ENCODE assay signal across 8 mouse cellular contexts in genomic region chr3:90294064-90294440, GRCm38 (mm10). TPM values are rescaled to one million over a fixed set of nuclear protein-coding genes. Genes with fewer than 3 reads are reported as not detected.
DNase-seq lines count a peak whose midpoint lies in the region; ATAC-seq and TF ChIP-seq lines count a peak whose summit lies in the region.

No protein-coding gene starts in this region.

- peak overlapping the region; percentile 14 for H3K27ac ChIP-seq in ES-Bruce4 (ENCODE audit: insufficient read depth, low read length)
- peak overlapping the region; percentile 68 for H3K27ac ChIP-seq in embryonic fibroblast, embryonic 13.5 days (ENCODE audit: insufficient read depth, low read length)
- H3K27ac ChIP-seq in kidney, postnatal 0 days, result peak overlapping the region; percentile 95
- H3K27ac ChIP-seq in neural tube, embryonic 14.5 days (ENCODE audit: low read depth, low read length), result no peak overlapping the region

- no peaks in the 10 kb centered on the region for H3K27me3 ChIP-seq in ES-Bruce4 (ENCODE audit: control insufficient read depth, insufficient read depth, low read length, poor library complexity, severe bottlenecking)
- no peaks in the 10 kb centered on the region for H3K27me3 ChIP-seq in kidney, postnatal 0 days (ENCODE audit: insufficient read depth, low read length)
- no peaks in the 10 kb centered on the region for H3K27me3 ChIP-seq in neural tube, embryonic 14.5 days (ENCODE audit: control insufficient read depth, insufficient read depth, low read length)

- peaks cover 4% of the 10 kb centered on the region; the same call in 1 of the 2 replicates for H3K36me3 ChIP-seq in ES-Bruce4 (ENCODE audit: control insufficient read depth, insufficient read depth, low read length, poor library complexity, severe bottlenecking)
- no peaks in the 10 kb centered on the region for H3K36me3 ChIP-seq in kidney, postnatal 0 days (ENCODE audit: insufficient read depth, low read length)
- no peaks in the 10 kb centered on the region for H3K36me3 ChIP-seq in neural tube, embryonic 14.5 days (ENCODE audit: control insufficient read depth, insufficient read depth, low read length)

- TF ChIP-seq EP300 in ES-Bruce4 (IDR thresholded peaks at IDR 0.05; ENCODE audit: insufficient read depth, low read depth, low read length), result no peak

- no peaks in the 10 kb centered on the region for H3K9me3 ChIP-seq in ES-Bruce4 (replicated peaks; ENCODE audit: control insufficient read depth, insufficient read depth, low read length, poor library complexity, severe bottlenecking)
- no peaks in the 10 kb centered on the region for H3K9me3 ChIP-seq in kidney, postnatal 0 days (replicated peaks; ENCODE audit: low read length)
- H3K9me3 ChIP-seq in neural tube, embryonic 14.5 days (ENCODE audit: control insufficient read depth, low read length), result no peaks in the 10 kb centered on the region

- H3K4me1 ChIP-seq in ES-Bruce4 (ENCODE audit: control insufficient read depth, insufficient read depth, low read length), result no peaks in the 10 kb centered on the region
- H3K4me1 ChIP-seq in embryonic fibroblast, embryonic 13.5 days (ENCODE audit: control insufficient read depth, insufficient read depth, low read length), result peaks cover 2% of the 10 kb centered on the region; the same call in 1 of the 2 replicates
- H3K4me1 ChIP-seq in kidney, postnatal 0 days (replicated peaks; ENCODE audit: insufficient read depth, low read length), result 0 out of 2 replicates have a peak, but pooled peaks cover 6% of the 10 kb centered on the region
- H3K4me1 ChIP-seq in neural tube, embryonic 14.5 days (ENCODE audit: control insufficient read depth, insufficient read depth, low read length), result peaks cover 18% of the 10 kb centered on the region

- peak overlapping the region; percentile 73 for H3K4me2 ChIP-seq in kidney, postnatal 0 days (ENCODE audit: low read length)
- H3K4me2 ChIP-seq in neural tube, embryonic 14.5 days (ENCODE audit: low read depth, low read length), result peak overlapping the region; percentile 79

- peak overlapping the region; percentile 69 for H3K4me3 ChIP-seq in ES-Bruce4 (ENCODE audit: low read depth, low read length)
- peak overlapping the region; percentile 98 for H3K4me3 ChIP-seq in embryonic fibroblast, embryonic 13.5 days (ENCODE audit: insufficient read depth, low read length)
- peak overlapping the region; percentile 83 for H3K4me3 ChIP-seq in kidney, postnatal 0 days (replicated peaks; ENCODE audit: low read depth, low read length)
- H3K4me3 ChIP-seq in neural tube, embryonic 14.5 days (ENCODE audit: low read depth, low read length), result peak overlapping the region; percentile 83

- under 1% methylated on average over 11 of the region's 11 CpGs for WGBS in kidney, postnatal 0 days
- WGBS in neural tube, embryonic 14.5 days, result 2% methylated on average over 11 of the region's 11 CpGs

- peak overlapping the region; percentile 76 for H3K9ac ChIP-seq in ES-Bruce4 (ENCODE audit: low read depth, poor library complexity, severe bottlenecking)
- H3K9ac ChIP-seq in kidney, postnatal 0 days (ENCODE audit: low read depth, low read length), result peak overlapping the region; percentile 93
- peak overlapping the region; percentile 92 for H3K9ac ChIP-seq in neural tube, embryonic 14.5 days (replicated peaks; ENCODE audit: low read depth, low read length)

- no peak for ATAC-seq in kidney, postnatal 0 days (replicated peaks; ENCODE audit: low FRiP score, low read depth)
- ATAC-seq in neural tube, embryonic 14.5 days (ENCODE audit: low read depth), result no peak
- ATAC-seq in erythroid progenitor cell, adult 5-6 weeks (replicated peaks; ENCODE audit: low FRiP score, poor library complexity, severe bottlenecking), result no peak

- TF ChIP-seq CTCF in ES-Bruce4 (IDR thresholded peaks at IDR 0.05; ENCODE audit: low read depth, low read length), result no peak
- no peak for TF ChIP-seq CTCF in embryonic fibroblast, embryonic 13.5 days (IDR thresholded peaks at IDR 0.05; ENCODE audit: borderline replicate concordance, insufficient read depth, low read length)
- TF ChIP-seq CTCF in kidney, postnatal 0 days (IDR thresholded peaks at IDR 0.05; ENCODE audit: low read depth), result no peak

- DNase-seq in heart, adult 11 months, result peak; percentile 81
- DNase-seq in heart, adult 8-10 months (ENCODE audit: low spot score), result no peak
- peak; percentile 38 for DNase-seq in kidney, postnatal 0 days (ENCODE audit: low spot score)
- DNase-seq in adrenal gland, adult 8-10 months, result no peak

- no peak for TF ChIP-seq POLR2A in ES-Bruce4 (IDR thresholded peaks at IDR 0.05; ENCODE audit: insufficient read depth, low read length)
- no peak for TF ChIP-seq POLR2A in embryonic fibroblast, embryonic 13.5 days (IDR thresholded peaks at IDR 0.05; ENCODE audit: low read depth, low read length)

RNA-seq across cellular contexts. Expression of gene Gatad2b, which starts 1.1 kb away (rescaled TPM):
- 10 to 100 TPM; 41.4 to 51.4 (median 46.0) TPM for total RNA-seq in heart, adult 8-10 months (2022)
- 59.0 and 66.1 TPM in 2 replicates for polyA plus RNA-seq in ES-Bruce4 (2011; ENCODE audit: insufficient read depth, insufficient read length, low read depth, missing spikeins)
- polyA plus RNA-seq in embryonic fibroblast, embryonic 13.5 days (2011; ENCODE audit: insufficient read length, low read depth, missing spikeins), result 63.1 and 70.0 TPM in 2 replicates
- 8.1 and 8.9 TPM in 2 replicates for polyA plus RNA-seq in kidney, postnatal 0 days (2015; fragmentation: Nextera tagmentation; extraction: Ambion mirVana)
- 14.3 and 21.6 TPM in 2 replicates for polyA plus RNA-seq in neural tube, embryonic 14.5 days (2014; fragmentation: Nextera tagmentation; extraction: Ambion mirVana)
- total RNA-seq in adrenal gland, adult 8-10 months (2022), result 10 to 100 TPM; 62.6 to 85.2 (median 71.6) TPM
- total RNA-seq in erythroid progenitor cell, adult 5-6 weeks (2015; ENCODE audit: low replicate concordance), result 55.8 and 59.8 TPM in 2 replicates
- 47.2 and 47.7 TPM in 2 replicates for total RNA-seq in erythroid progenitor cell, adult 5-6 weeks (2017; ENCODE audit: low replicate concordance)

RNA-seq across cellular contexts. Expression of gene Dennd4b, which starts 29.1 kb away (rescaled TPM):
- total RNA-seq in heart, adult 8-10 months (2022), result 10 to 100 TPM; 38.0 to 39.3 (median 38.7) TPM
- polyA plus RNA-seq in ES-Bruce4 (2011; ENCODE audit: insufficient read depth, insufficient read length, low read depth, missing spikeins), result 12.3 and 12.8 TPM in 2 replicates
- polyA plus RNA-seq in embryonic fibroblast, embryonic 13.5 days (2011; ENCODE audit: insufficient read length, low read depth, missing spikeins), result 6.8 and 10.3 TPM in 2 replicates
- polyA plus RNA-seq in kidney, postnatal 0 days (2015; fragmentation: Nextera tagmentation; extraction: Ambion mirVana), result 2.2 TPM in 2 replicates
- polyA plus RNA-seq in neural tube, embryonic 14.5 days (2014; fragmentation: Nextera tagmentation; extraction: Ambion mirVana), result 7.3 and 8.5 TPM in 2 replicates
- 10 to 100 TPM in 3 of 4 experiments, 1 to 10 TPM in 1; 9.2 to 14.5 (median 12.8) TPM for total RNA-seq in adrenal gland, adult 8-10 months (2022)
- total RNA-seq in erythroid progenitor cell, adult 5-6 weeks (2015; ENCODE audit: low replicate concordance), result 13.3 and 40.2 TPM in 2 replicates
- 3.2 and 13.5 TPM in 2 replicates for total RNA-seq in erythroid progenitor cell, adult 5-6 weeks (2017; ENCODE audit: low replicate concordance)

RNA-seq across cellular contexts. Expression of gene Crtc2, which starts 40.1 kb away (rescaled TPM):
- 10 to 100 TPM; 16.0 to 18.5 (median 16.4) TPM for total RNA-seq in heart, adult 8-10 months (2022)
- polyA plus RNA-seq in ES-Bruce4 (2011; ENCODE audit: insufficient read depth, insufficient read length, low read depth, missing spikeins), result 32.4 and 34.6 TPM in 2 replicates
- 29.5 and 34.3 TPM in 2 replicates for polyA plus RNA-seq in embryonic fibroblast, embryonic 13.5 days (2011; ENCODE audit: insufficient read length, low read depth, missing spikeins)
- polyA plus RNA-seq in kidney, postnatal 0 days (2015; fragmentation: Nextera tagmentation; extraction: Ambion mirVana), result 20.7 and 23.7 TPM in 2 replicates
- polyA plus RNA-seq in neural tube, embryonic 14.5 days (2014; fragmentation: Nextera tagmentation; extraction: Ambion mirVana), result 11.6 and 12.6 TPM in 2 replicates
- 10 to 100 TPM; 43.5 to 73.2 (median 63.9) TPM for total RNA-seq in adrenal gland, adult 8-10 months (2022)
- total RNA-seq in erythroid progenitor cell, adult 5-6 weeks (2015; ENCODE audit: low replicate concordance), result 10.8 and 14.3 TPM in 2 replicates
- 5.3 and 16.5 TPM in 2 replicates for total RNA-seq in erythroid progenitor cell, adult 5-6 weeks (2017; ENCODE audit: low replicate concordance)

RNA-seq across cellular contexts. Expression of gene Slc39a1, which starts 46.1 kb away (rescaled TPM):
- 10 to 100 TPM; 65.1 to 79.2 (median 75.5) TPM for total RNA-seq in heart, adult 8-10 months (2022)
- polyA plus RNA-seq in ES-Bruce4 (2011; ENCODE audit: insufficient read depth, insufficient read length, low read depth, missing spikeins), result 60.5 and 62.4 TPM in 2 replicates
- 253 and 312 TPM in 2 replicates for polyA plus RNA-seq in embryonic fibroblast, embryonic 13.5 days (2011; ENCODE audit: insufficient read length, low read depth, missing spikeins)
- polyA plus RNA-seq in kidney, postnatal 0 days (2015; fragmentation: Nextera tagmentation; extraction: Ambion mirVana), result 130 TPM in 2 replicates
- 41.2 and 46.0 TPM in 2 replicates for polyA plus RNA-seq in neural tube, embryonic 14.5 days (2014; fragmentation: Nextera tagmentation; extraction: Ambion mirVana)
- total RNA-seq in adrenal gland, adult 8-10 months (2022), result 100 to 1,000 TPM; 129 to 172 (median 151) TPM
- total RNA-seq in erythroid progenitor cell, adult 5-6 weeks (2015; ENCODE audit: low replicate concordance), result 2.1 and 5.0 TPM in 2 replicates
- 2.2 and 7.4 TPM in 2 replicates for total RNA-seq in erythroid progenitor cell, adult 5-6 weeks (2017; ENCODE audit: low replicate concordance)

RNA-seq across cellular contexts. Expression of gene Creb3l4, which starts 50.7 kb away (rescaled TPM):
- total RNA-seq in heart, adult 8-10 months (2022), result under 1 TPM in 2 of 4 experiments, not detected in 2; 0.38 to 0.81 TPM
- 3.7 and 4.6 TPM in 2 replicates for polyA plus RNA-seq in ES-Bruce4 (2011; ENCODE audit: insufficient read depth, insufficient read length, low read depth, missing spikeins)
- 2.0 and 2.3 TPM in 2 replicates for polyA plus RNA-seq in embryonic fibroblast, embryonic 13.5 days (2011; ENCODE audit: insufficient read length, low read depth, missing spikeins)
- 4.0 and 5.1 TPM in 2 replicates for polyA plus RNA-seq in kidney, postnatal 0 days (2015; fragmentation: Nextera tagmentation; extraction: Ambion mirVana)
- 1.3 and 2.4 TPM in 2 replicates for polyA plus RNA-seq in neural tube, embryonic 14.5 days (2014; fragmentation: Nextera tagmentation; extraction: Ambion mirVana)
- 1 to 10 TPM in 1 of 4 experiments, under 1 TPM in 3; 0.35 to 1.3 (median 0.63) TPM for total RNA-seq in adrenal gland, adult 8-10 months (2022)
- not detected in 2 replicates for total RNA-seq in erythroid progenitor cell, adult 5-6 weeks (2015; ENCODE audit: low replicate concordance)
- not detected in 2 replicates for total RNA-seq in erythroid progenitor cell, adult 5-6 weeks (2017; ENCODE audit: low replicate concordance)

Comparison
In these comparisons a context has a peak if more than half of its experiments do, and no peak if none do; other contexts are left out.
1. DNase-seq: peak in heart, adult 11 months (single experiment) and kidney, postnatal 0 days (single experiment); none in heart, adult 8-10 months (single experiment) and adrenal gland, adult 8-10 months (single experiment).
2. Peak in every context shown above with its lines, with median percentiles within 50 percentile points of each other: H3K4me3 ChIP-seq and H3K9ac ChIP-seq.